Mouse (Mus musculus): ENCODE measurements around the gene Wasf2. TPM values are rescaled to one million over a fixed set of nuclear protein-coding genes. Genes with fewer than 3 reads are reported as not detected.

The Wasf2 gene
- polyA plus RNA-seq, 1 experiment, result 150 TPM

DNA sequence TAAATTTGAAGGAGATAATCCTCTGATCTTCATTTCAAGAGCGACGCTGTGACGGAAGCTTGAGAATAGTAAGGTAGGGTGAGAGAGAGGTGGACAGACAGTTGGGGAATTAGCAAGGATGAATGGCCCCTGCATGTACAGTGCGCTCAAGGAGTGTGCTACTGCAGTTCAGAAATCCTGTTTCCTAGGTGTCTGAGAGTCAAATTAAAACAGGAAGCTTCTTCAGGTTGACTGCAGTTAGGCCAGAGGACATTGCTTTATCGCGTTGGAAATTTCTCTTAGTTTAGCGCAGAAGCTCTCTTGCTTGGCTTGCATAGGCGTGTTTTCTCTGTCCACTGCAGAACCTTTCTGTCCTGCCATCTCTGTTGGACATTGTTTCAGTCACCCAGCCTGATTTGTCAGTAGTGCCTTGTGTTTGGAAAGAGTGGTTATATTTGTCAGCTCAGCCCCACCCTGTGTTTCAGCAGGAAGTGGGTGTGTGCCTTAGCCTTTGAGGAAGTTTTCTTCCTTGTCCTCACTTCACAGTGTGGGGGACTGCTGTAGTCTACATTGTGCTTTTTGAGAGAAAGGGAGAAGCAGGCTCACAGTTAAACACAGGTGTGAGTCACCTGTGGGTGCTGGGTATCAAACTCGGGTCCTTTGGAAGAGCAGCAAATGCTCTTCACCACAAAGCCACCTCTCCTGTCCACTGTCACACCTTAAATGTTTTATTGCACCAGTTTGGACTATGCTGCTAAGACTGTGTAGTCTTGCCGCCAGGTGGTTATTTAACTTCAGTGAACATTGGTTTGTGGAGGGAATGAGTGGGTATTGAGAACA lies 39.1 kb downstream of the Wasf2 start:
- TF ChIP-seq CTCF (IDR thresholded peaks at IDR 0.05; ENCODE audit: low read depth, low read length) (no peak), POLR2A (IDR thresholded peaks at IDR 0.05; ENCODE audit: borderline replicate concordance, low read depth, low read length) (no peak)
- H3K4me1 ChIP-seq (ENCODE audit: control insufficient read depth, insufficient read depth, low read length), result peaks cover 51% of the 10 kb centered on the region
- peak overlapping the region; percentile 47 for H3K4me3 ChIP-seq (ENCODE audit: insufficient read depth, low read length)
- peak overlapping the region; percentile 99 for H3K27ac ChIP-seq (ENCODE audit: insufficient read depth, low read depth, low read length)

DNA sequence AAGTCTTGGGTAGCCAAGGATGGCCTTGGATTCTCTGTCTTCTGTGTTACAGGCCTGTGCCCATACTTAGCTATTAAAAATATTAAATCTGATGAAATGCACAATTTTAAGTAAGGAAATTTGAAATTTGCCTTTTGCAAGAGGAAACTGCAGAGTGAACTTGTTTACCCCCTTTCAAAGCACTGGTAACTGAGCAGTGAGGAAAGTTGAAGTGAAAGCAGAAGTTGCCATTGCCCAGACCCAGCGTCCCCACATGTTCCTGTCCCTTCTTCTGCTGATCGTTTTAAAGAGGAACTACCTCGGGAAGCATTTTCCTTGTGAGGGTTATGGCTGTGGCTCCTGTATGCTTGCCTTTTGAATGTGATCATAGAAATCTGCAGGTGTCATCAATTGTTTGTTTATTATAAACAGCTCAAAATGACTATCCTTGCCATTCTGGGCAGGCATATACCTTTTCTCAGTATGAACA lies 39.8 kb downstream of the Wasf2 start:
- Histone ChIP-seq H3K4me3 (ENCODE audit: insufficient read depth, low read length) (peak overlapping the region; percentile 47), H3K4me1 (ENCODE audit: control insufficient read depth, insufficient read depth, low read length) (peaks cover 52% of the 10 kb centered on the region), H3K27ac (ENCODE audit: insufficient read depth, low read depth, low read length) (peak overlapping the region; percentile 99)
- TF ChIP-seq CTCF (IDR thresholded peaks at IDR 0.05; ENCODE audit: low read depth, low read length) (no peak), POLR2A (IDR thresholded peaks at IDR 0.05; ENCODE audit: borderline replicate concordance, low read depth, low read length) (no peak)

DNA sequence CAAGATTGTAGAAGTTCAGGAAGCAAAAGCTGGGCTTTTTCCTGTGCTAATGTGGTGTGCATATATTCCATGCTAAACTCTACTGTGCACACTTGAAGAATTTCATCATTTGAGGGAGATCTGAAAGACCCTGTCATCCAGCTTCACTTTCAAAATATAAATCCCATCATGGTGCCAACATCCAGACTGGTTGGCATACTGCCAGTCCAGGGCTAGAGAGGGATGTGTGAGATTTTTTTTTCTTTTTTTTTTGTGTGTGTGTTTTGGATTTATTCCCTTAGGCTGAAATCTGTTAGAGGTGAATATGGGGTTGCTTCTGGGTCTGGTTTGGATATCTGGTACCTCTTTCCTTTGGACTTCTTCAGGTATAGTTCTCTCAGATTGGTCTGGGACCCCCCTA lies 40.3 kb downstream of the Wasf2 start:
- Histone ChIP-seq H3K4me1 (ENCODE audit: control insufficient read depth, insufficient read depth, low read length) (peaks cover 58% of the 10 kb centered on the region), H3K4me3 (ENCODE audit: insufficient read depth, low read length) (peak overlapping the region; percentile 3; the same call in 1 of the 2 replicates), H3K27ac (ENCODE audit: insufficient read depth, low read depth, low read length) (peak overlapping the region; percentile 98)
- no peak for TF ChIP-seq POLR2A (IDR thresholded peaks at IDR 0.05; ENCODE audit: borderline replicate concordance, low read depth, low read length)
- TF ChIP-seq CTCF (IDR thresholded peaks at IDR 0.05; ENCODE audit: low read depth, low read length), result no peak

DNA sequence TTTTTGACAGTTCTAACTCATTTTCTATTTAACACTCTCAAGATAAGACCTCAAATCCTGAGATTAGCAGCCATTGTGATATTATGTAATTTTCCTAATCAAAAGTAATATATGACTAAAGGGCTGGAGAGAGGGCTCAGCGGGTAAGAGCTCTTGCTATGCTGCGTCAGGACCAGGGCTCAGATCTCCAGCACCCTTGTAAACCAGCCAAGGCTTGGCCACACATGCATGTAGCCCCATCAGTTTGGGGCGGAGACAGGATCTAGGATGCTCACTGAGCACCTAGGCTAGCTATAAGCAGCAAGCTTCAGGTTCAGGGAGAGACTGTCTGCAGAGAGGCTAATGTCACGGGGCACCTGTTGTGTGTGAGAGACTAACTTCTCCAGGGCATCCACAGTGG lies 42.1 kb downstream of the Wasf2 start:
- H3K4me1 ChIP-seq (ENCODE audit: control insufficient read depth, insufficient read depth, low read length), result peaks cover 54% of the 10 kb centered on the region
- peak overlapping the region; percentile 98 for H3K27ac ChIP-seq (ENCODE audit: insufficient read depth, low read depth, low read length)
- no peak overlapping the region for H3K4me3 ChIP-seq (ENCODE audit: insufficient read depth, low read length)
- TF ChIP-seq CTCF (IDR thresholded peaks at IDR 0.05; ENCODE audit: low read depth, low read length), result no peak
- no peak for TF ChIP-seq POLR2A (IDR thresholded peaks at IDR 0.05; ENCODE audit: borderline replicate concordance, low read depth, low read length)

DNA sequence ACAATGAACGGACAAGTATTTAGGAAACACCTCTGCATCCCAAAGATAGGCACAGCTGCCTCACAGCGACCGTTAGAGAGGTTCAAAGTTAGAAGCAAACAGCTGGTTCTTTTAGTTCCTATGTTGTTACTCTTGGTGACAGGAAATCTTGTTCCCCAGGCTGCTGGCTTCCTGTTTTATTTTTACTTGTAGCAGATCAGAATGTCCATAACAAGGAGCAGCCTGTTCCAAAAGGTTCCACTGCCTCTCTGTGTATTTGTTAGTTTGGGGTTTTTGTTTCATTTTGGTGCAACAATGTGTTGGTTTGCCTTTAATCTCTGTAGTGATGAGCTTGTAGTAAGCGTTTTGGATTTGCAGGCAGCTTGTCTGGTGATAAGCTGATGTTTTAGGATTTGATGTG lies 44.1 kb downstream of the Wasf2 start:
- TF ChIP-seq CTCF (IDR thresholded peaks at IDR 0.05; ENCODE audit: low read depth, low read length) (no peak), POLR2A (IDR thresholded peaks at IDR 0.05; ENCODE audit: borderline replicate concordance, low read depth, low read length) (no peak)
- Histone ChIP-seq H3K27ac (ENCODE audit: insufficient read depth, low read depth, low read length) (peak overlapping the region; percentile 96), H3K4me3 (ENCODE audit: insufficient read depth, low read length) (peak overlapping the region; percentile 53), H3K4me1 (ENCODE audit: control insufficient read depth, insufficient read depth, low read length) (peaks cover 60% of the 10 kb centered on the region)

DNA sequence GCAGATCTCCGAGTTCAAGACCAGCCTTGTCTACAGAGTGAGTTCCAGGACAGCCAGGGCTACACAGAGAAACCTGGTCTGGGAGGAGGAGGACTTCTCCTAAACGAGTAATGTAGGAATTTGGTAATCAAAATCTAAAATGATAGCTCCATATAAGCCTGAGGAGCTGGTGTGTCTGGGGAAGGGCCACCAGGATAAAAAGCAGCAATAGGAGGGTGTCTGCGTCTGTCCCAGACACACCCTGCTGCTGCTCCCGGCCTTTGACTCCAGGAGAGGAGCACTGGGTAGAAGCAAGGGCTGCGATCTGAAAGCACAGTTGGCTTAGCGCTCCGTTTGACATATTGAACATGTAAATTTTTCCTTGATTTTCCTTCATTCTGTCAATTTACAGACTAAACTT lies 45.0 kb downstream of the Wasf2 start:
- Histone ChIP-seq H3K27ac (ENCODE audit: insufficient read depth, low read depth, low read length) (peak overlapping the region; percentile 61), H3K4me1 (ENCODE audit: control insufficient read depth, insufficient read depth, low read length) (peaks cover 57% of the 10 kb centered on the region), H3K4me3 (ENCODE audit: insufficient read depth, low read length) (no peak overlapping the region)
- no peak for TF ChIP-seq CTCF (IDR thresholded peaks at IDR 0.05; ENCODE audit: low read depth, low read length)
- TF ChIP-seq POLR2A (IDR thresholded peaks at IDR 0.05; ENCODE audit: borderline replicate concordance, low read depth, low read length), result no peak

DNA sequence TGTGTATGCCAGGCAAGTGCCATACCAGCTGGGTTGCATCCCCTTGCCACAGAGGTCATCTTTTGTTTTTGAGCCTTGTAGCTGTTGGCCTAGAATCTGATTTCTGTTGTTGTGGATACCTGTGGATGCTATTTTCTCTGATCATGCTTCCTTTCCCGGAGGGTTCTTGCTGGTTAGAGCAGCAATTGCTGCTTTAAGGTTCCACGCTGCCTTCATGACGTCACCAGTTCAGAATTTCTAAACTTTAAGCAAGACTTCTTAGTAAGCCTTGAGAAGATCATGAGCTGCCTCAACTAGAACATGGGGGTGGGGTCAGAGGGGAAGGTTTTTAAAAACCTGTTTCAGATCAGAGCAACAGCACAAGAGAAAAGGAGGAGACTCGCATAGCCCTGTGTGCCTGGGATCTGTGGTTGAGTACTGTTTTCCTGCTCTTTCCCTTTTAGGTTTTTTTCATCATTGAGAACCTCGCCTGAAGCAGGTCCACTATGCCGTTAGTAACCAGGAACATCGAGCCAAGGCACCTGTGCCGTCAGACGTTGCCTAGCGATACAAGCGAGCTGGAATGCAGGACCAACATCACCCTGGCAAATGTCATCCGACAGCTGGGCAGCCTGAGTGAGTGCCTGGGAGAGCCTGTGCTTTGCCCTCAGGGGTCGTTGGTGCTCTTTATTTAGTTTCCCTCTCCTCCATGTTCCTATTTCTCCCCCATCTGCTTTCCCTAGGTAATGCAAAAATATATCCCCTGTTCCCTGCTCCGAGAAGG lies 45.9 kb downstream of the Wasf2 start:
- Histone ChIP-seq H3K27ac (ENCODE audit: insufficient read depth, low read depth, low read length) (no peak overlapping the region), H3K4me1 (ENCODE audit: control insufficient read depth, insufficient read depth, low read length) (peaks cover 52% of the 10 kb centered on the region), H3K4me3 (ENCODE audit: insufficient read depth, low read length) (no peak overlapping the region)
- TF ChIP-seq CTCF (IDR thresholded peaks at IDR 0.05; ENCODE audit: low read depth, low read length), result no peak
- no peak for TF ChIP-seq POLR2A (IDR thresholded peaks at IDR 0.05; ENCODE audit: borderline replicate concordance, low read depth, low read length)

DNA sequence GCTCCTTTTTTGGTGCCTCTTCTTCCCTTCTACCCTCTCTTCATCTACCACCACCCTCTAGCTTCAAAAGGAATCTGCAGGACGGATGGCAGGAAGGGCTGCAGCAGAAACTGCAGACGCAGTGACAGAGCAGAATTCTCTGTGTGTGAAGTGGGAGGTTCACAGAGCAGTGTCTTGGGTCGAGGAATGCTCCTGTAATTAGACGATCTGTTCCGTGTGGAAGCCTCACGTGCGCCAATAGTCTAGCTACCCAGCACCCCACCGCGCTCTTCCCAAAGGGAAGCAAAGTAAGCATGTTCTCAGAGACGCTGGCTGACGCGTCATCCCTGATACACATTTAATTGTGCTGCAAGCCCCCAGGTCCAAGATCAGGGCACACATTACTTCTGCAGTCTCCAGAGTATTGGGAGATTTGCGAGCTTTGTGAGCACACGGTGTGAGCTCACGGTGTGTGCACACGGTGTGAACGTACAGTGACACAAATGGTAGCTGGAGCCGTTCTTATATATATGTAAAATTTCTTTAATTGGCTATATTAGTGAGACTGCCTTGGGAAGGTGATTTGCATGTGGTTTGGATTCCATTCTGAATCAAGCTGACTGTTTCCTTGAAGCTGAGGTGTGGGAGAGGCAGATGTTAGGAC lies 46.6 kb downstream of the Wasf2 start:
- TF ChIP-seq POLR2A (IDR thresholded peaks at IDR 0.05; ENCODE audit: borderline replicate concordance, low read depth, low read length) (no peak), CTCF (IDR thresholded peaks at IDR 0.05; ENCODE audit: low read depth, low read length) (no peak)
- no peak overlapping the region for H3K4me3 ChIP-seq (ENCODE audit: insufficient read depth, low read length)
- peaks cover 45% of the 10 kb centered on the region for H3K4me1 ChIP-seq (ENCODE audit: control insufficient read depth, insufficient read depth, low read length)
- no peak overlapping the region for H3K27ac ChIP-seq (ENCODE audit: insufficient read depth, low read depth, low read length)

DNA sequence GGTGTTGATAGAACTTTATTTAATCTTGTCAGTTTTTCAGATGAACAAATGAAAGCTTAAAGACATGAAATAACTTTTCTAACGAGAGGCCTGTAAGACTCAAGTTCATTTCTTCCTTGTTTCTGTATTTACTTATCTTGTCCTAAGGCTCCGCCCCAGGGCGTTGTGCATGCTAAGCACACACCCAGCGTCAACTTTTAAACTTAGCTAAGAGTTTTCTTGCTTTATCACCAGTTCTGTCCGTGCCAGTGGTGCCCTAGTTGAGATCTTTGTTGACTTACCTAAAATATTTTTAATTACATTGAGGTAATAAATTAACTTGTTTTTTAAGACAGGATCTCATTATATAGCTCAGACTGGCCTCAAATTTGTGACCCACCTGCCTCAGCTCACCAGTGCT lies 48.0 kb downstream of the Wasf2 start:
- Histone ChIP-seq H3K27ac (ENCODE audit: insufficient read depth, low read depth, low read length) (no peak overlapping the region), H3K4me1 (ENCODE audit: control insufficient read depth, insufficient read depth, low read length) (peaks cover 48% of the 10 kb centered on the region), H3K4me3 (ENCODE audit: insufficient read depth, low read length) (no peak overlapping the region)
- TF ChIP-seq CTCF (IDR thresholded peaks at IDR 0.05; ENCODE audit: low read depth, low read length) (no peak), POLR2A (IDR thresholded peaks at IDR 0.05; ENCODE audit: borderline replicate concordance, low read depth, low read length) (no peak)
